Mouse (Mus musculus) CH12.LX (cell line): ENCODE results near the gene Nfatc2. TPM values are rescaled to one million over a fixed set of nuclear protein-coding genes. Genes with fewer than 3 reads are reported as not detected.

Experiments used
- DNase-seq: peaks from one replicate; pipeline ENCODE4 v3.0.0-alpha.2; 2013; ENCODE audit errors: extremely low read depth
- H3K27ac ChIP-seq: 2 replicates; pipeline ENCODE4 v1.5.1; 2012; ENCODE audit warnings: low read depth, mild to moderate bottlenecking, control low read depth, moderate library complexity; ENCODE audit not compliant: insufficient read depth
- H3K27me3 ChIP-seq: replicated peaks from 2 replicates; pipeline ENCODE3; 2012; ENCODE audit warnings: inconsistent platforms
- H3K36me3 ChIP-seq, 2 experiments: replicated peaks in 1 of 2; 2 replicates each; pipeline versions ENCODE3 to v1.6.1; 2012; ENCODE audit warnings: inconsistent platforms in 1 of 2, low read length in 1 of 2, mild to moderate bottlenecking in 1 of 2, mixed read lengths in 1 of 2, moderate library complexity in 1 of 2; ENCODE audit not compliant: control insufficient read depth in 1 of 2, insufficient read depth in 1 of 2
- H3K4me1 ChIP-seq, 2 experiments: 2 replicates each; pipeline ENCODE4 v1.6.1; 2012; ENCODE audit warnings: inconsistent platforms in 1 of 2, moderate library complexity in 1 of 2; ENCODE audit not compliant: insufficient read depth in 2 of 2, control insufficient read depth in 1 of 2
- H3K4me2 ChIP-seq: 2 replicates; pipeline ENCODE4 v1.6.1; 2012; ENCODE audit warnings: low read depth, mild to moderate bottlenecking, control low read depth; ENCODE audit not compliant: poor library complexity, insufficient read depth, severe bottlenecking
- H3K4me3 ChIP-seq, 3 experiments: fragments of 150-350 bp in 1 of 3; sonication (generic) in 1 of 3; replicated peaks in 1 of 3; 2 replicates each; pipeline versions ENCODE3 to v1.5.1; 2011 to 2012; ENCODE audit warnings: low read depth in 2 of 3, low read length in 2 of 3, mild to moderate bottlenecking in 2 of 3, moderate library complexity in 2 of 3, control low read depth in 1 of 3, improper control_type of control experiment in 1 of 3, inconsistent platforms in 1 of 3, mixed read lengths in 1 of 3; ENCODE audit not compliant: poor library complexity in 1 of 3
- H3K79me2 ChIP-seq: replicated peaks from 2 replicates; pipeline ENCODE4 v1.6.1; 2012; ENCODE audit warnings: mild to moderate bottlenecking, moderate library complexity; ENCODE audit not compliant: control insufficient read depth, poor library complexity, insufficient read depth, severe bottlenecking; ENCODE audit errors: extremely low read depth
- H3K9ac ChIP-seq: 2 replicates; pipeline ENCODE4 v1.6.1; 2012; ENCODE audit warnings: low read depth, mild to moderate bottlenecking, control low read depth, moderate library complexity; ENCODE audit not compliant: insufficient read depth
- H3K9me3 ChIP-seq: replicated peaks from 2 replicates; pipeline ENCODE3; 2012; ENCODE audit warnings: low read length, inconsistent platforms, mixed read lengths
- BHLHE40 ChIP-seq: IDR thresholded peaks from 2 replicates; pipeline ENCODE4 v1.6.1; 2011; ENCODE audit warnings: mild to moderate bottlenecking, low read depth, low read length, improper control_type of control experiment
- CTCF ChIP-seq, 2 experiments: IDR thresholded peaks in 1 of 2; conservative IDR thresholded peaks in 1 of 2; 2 replicates each; pipeline ENCODE4 v1.5.1; 2011 to 2012; ENCODE audit warnings: low read depth in 2 of 2, low read length in 2 of 2, improper control_type of control experiment in 1 of 2, inconsistent platforms in 1 of 2, mild to moderate bottlenecking in 1 of 2, moderate library complexity in 1 of 2
- ETS1 ChIP-seq: conservative IDR thresholded peaks from 2 replicates; pipeline ENCODE4 v1.6.1; 2012; ENCODE audit warnings: low read depth, mild to moderate bottlenecking, inconsistent platforms, low read length, improper control_type of control experiment, moderate library complexity
- HCFC1 ChIP-seq: IDR thresholded peaks from 2 replicates; pipeline ENCODE4 v1.6.1; 2012; ENCODE audit warnings: low read depth, mild to moderate bottlenecking, inconsistent platforms, low read length, improper control_type of control experiment
- IRF4 ChIP-seq: IDR thresholded peaks from 2 replicates; pipeline ENCODE4 v1.6.1; 2014; ENCODE audit warnings: low read depth, mild to moderate bottlenecking, inconsistent platforms, low read length, improper control_type of control experiment
- JUN ChIP-seq: IDR thresholded peaks from 2 replicates; pipeline ENCODE4 v1.6.1; 2011; ENCODE audit warnings: low read depth, mild to moderate bottlenecking, low read length, improper control_type of control experiment, moderate library complexity; ENCODE audit not compliant: insufficient read depth
- JUND ChIP-seq: conservative IDR thresholded peaks from 2 replicates; pipeline ENCODE4 v1.6.1; 2011; ENCODE audit warnings: low read depth, low read length, improper control_type of control experiment
- MAFK ChIP-seq: IDR thresholded peaks from 2 replicates; pipeline ENCODE4 v1.6.1; 2011; ENCODE audit warnings: low read length, improper control_type of control experiment; ENCODE audit not compliant: insufficient replicate concordance
- MAX ChIP-seq: IDR thresholded peaks from 2 replicates; pipeline ENCODE4 v1.6.1; 2011; ENCODE audit warnings: low read length, improper control_type of control experiment
- MAZ ChIP-seq: IDR thresholded peaks from 2 replicates; pipeline ENCODE4 v1.6.1; 2012; ENCODE audit warnings: low read depth, mild to moderate bottlenecking, inconsistent platforms, low read length, improper control_type of control experiment, moderate library complexity
- MEF2A ChIP-seq: IDR thresholded peaks from 2 replicates; pipeline ENCODE4 v1.6.1; 2014; ENCODE audit warnings: low read depth, mild to moderate bottlenecking, inconsistent platforms, low read length, improper control_type of control experiment, borderline replicate concordance
- MYC ChIP-seq: IDR thresholded peaks from 2 replicates; pipeline ENCODE4 v1.6.1; 2011; ENCODE audit warnings: low read depth, mild to moderate bottlenecking, improper control_type of control experiment, low read length
- NELFE ChIP-seq: IDR thresholded peaks from 2 replicates; pipeline ENCODE4 v1.6.1; 2011; ENCODE audit warnings: low read depth, low read length, improper control_type of control experiment
- NRF1 ChIP-seq: IDR thresholded peaks from 2 replicates; pipeline ENCODE4 v1.6.1; 2014; ENCODE audit warnings: low read depth, mild to moderate bottlenecking, inconsistent platforms, low read length, improper control_type of control experiment, moderate library complexity
- RAD21 ChIP-seq: IDR thresholded peaks from 2 replicates; pipeline ENCODE4 v1.6.1; 2011; ENCODE audit warnings: low read depth, mild to moderate bottlenecking, low read length, improper control_type of control experiment, moderate library complexity
- TBP ChIP-seq: conservative IDR thresholded peaks from 2 replicates; pipeline ENCODE4 v1.6.1; 2011; ENCODE audit warnings: low read depth, low read length, improper control_type of control experiment
- TCF12 ChIP-seq: IDR thresholded peaks from 2 replicates; pipeline ENCODE4 v1.6.1; 2014; ENCODE audit warnings: low read depth, mild to moderate bottlenecking, inconsistent platforms, low read length, improper control_type of control experiment
- UBTF ChIP-seq: IDR thresholded peaks from 2 replicates; pipeline ENCODE4 v1.6.1; 2012; ENCODE audit warnings: low read depth, mild to moderate bottlenecking, inconsistent platforms, low read length, improper control_type of control experiment, moderate library complexity
- USF1 ChIP-seq: IDR thresholded peaks from 2 replicates; pipeline ENCODE4 v1.6.1; 2014; ENCODE audit warnings: low read depth, mild to moderate bottlenecking, inconsistent platforms, low read length, improper control_type of control experiment
- USF2 ChIP-seq: conservative IDR thresholded peaks from 2 replicates; pipeline ENCODE4 v1.6.1; 2011; ENCODE audit warnings: low read depth, low read length, improper control_type of control experiment
- ZKSCAN1 ChIP-seq: IDR thresholded peaks from 2 replicates; pipeline ENCODE4 v1.6.1; 2012; ENCODE audit warnings: low read depth, inconsistent platforms, low read length, improper control_type of control experiment, borderline replicate concordance
- dilution Hi-C: fragments of 300-500 bp; cut with MboI; formaldehyde crosslinking; loops from 2 replicates; pipeline ENCODE4 v1.14.3; 2020; ENCODE audit warnings: low sequenced_read_pairs; ENCODE audit not compliant: extremely low pct_unique_long_range_greater_than_20kb, extremely low pct_ligation_motif_present
- in situ Hi-C: fragments of 300-500 bp; cut with MboI; formaldehyde crosslinking; loops from 3 replicates; pipeline ENCODE4 v1.14.3; 2019; ENCODE audit warnings: low sequenced_read_pairs, low pct_ligation_motif_present, low pct_unique_long_range_greater_than_20kb, mixed read lengths
- polyA plus RNA-seq: library from polyadenylated mRNA; unstranded; fragments of >175 nt; gene quantifications from 2 replicates; pipeline ENCODE4 v1.2.1, GENCODE M21; 2012; ENCODE audit warnings: low read depth; ENCODE audit not compliant: insufficient read length
- total RNA-seq, 2 experiments: library from RNA; depleted of rRNA; stranded (reverse); fragments of 300-350 nt in 1 of 2; fragments of >200 nt in 1 of 2; gene quantifications; 2 replicates each; pipeline ENCODE4 v1.2.3; 2012 to 2014

Nfatc2 gene
- total and polyA plus RNA-seq, 3 experiments = 1.8 to 4.8 (median 3.6) TPM

DNA sequence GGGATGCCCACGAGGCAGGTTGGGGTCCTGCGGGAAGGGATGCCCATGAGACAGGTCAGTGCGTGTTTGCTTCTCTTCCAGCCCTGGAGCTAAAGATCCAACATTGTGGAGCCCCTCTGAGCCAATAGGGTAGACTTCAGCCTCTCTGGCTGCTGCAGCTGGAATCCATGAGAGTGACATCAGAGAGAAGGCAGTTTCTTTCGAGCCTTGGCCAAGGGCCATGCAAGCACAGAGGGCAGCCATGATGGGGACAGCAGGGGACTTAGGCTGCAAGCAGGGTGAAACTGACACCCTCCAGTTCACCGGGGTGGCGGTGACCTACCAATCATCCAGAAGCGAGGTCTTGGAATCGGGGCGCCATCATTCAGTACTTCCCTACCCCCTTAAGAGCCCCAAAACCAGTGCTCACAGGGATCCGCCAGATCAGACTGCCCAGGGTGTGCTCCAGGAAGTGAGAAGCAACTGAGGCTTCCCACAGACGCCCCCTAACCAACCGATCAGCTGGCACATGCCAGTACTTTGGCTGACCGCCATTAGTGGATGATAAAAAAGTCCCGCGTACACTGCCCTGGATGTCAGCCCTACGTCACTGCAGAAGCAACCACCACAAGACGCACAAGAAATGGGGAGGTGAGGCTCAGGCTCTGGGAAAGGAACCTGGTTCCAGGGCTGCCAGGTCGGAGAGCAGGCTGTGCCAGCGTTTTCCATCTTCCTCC, 35.8 kb downstream of the Nfatc2 start:
- TF ChIP-seq MAX (no peak), JUN (no peak), ETS1 (no peak), NRF1 (no peak), TBP (no peak), MYC (no peak), RAD21 (no peak), ZKSCAN1 (no peak), HCFC1 (no peak), CTCF (conservative IDR thresholded peaks at IDR 0.05 in 1 of 2, IDR thresholded peaks at IDR 0.05 in 1 of 2; ENCODE audit: low read depth in 2 of 2, low read length in 2 of 2) (no peak), MAZ (no peak), UBTF (no peak)
- Histone ChIP-seq H3K27me3 (no peaks in the 10 kb centered on the region), H3K4me1 (peaks cover 8 to 30% of the 10 kb centered on the region in 2 experiments; a peak in 3 of 4 replicates), H3K4me3 (no peak overlapping the region), H3K9me3 (no peaks in the 10 kb centered on the region), H3K9ac (no peak overlapping the region), H3K36me3 (peaks cover 31 to 95% of the 10 kb centered on the region in 2 experiments), H3K4me2 (no peak overlapping the region), H3K79me2 (no peaks in the 10 kb centered on the region), H3K27ac (no peak overlapping the region)
- dilution Hi-C loops = no loop called here
- in situ Hi-C loops = no loop called here
- DNase-seq = no peak

DNA sequence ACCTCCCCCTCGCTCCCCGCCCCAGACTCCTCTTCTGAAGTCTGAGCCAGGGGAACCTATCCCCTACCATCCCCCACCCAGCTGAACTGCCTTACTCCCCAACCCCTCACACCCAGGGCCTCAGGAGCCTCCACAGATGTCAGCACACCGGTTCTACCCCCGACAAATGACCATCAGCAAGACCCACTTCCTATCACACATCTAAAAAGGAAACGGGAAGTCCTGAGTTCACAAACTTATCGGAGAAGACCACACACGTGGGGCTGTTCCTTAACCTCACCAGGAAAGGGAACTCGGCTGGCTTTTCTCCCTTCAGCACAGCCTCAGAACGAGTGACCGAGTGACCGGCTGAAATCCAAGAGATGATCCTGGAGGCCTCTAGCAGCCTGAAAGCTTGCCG, 38.3 kb downstream of the Nfatc2 start:
- Histone ChIP-seq H3K27ac (no peak overlapping the region), H3K4me3 (no peak overlapping the region), H3K79me2 (no peaks in the 10 kb centered on the region), H3K27me3 (no peaks in the 10 kb centered on the region), H3K4me1 (peaks cover 13 to 40% of the 10 kb centered on the region in 2 experiments; a peak in 3 of 4 replicates), H3K36me3 (peaks cover 16 to 91% of the 10 kb centered on the region in 2 experiments), H3K4me2 (no peak overlapping the region), H3K9ac (no peak overlapping the region), H3K9me3 (no peaks in the 10 kb centered on the region)
- DNase-seq = no peak
- in situ Hi-C loops = no loop called here
- no peak for TF ChIP-seq JUND
- TF ChIP-seq MAFK = no peak
- no peak for TF ChIP-seq IRF4
- no peak for TF ChIP-seq UBTF
- no peak for TF ChIP-seq CTCF (conservative IDR thresholded peaks at IDR 0.05 in 1 of 2, IDR thresholded peaks at IDR 0.05 in 1 of 2; ENCODE audit: low read depth in 2 of 2, low read length in 2 of 2)
- TF ChIP-seq ZKSCAN1 = no peak
- TF ChIP-seq ETS1 = no peak
- no peak for TF ChIP-seq USF1
- no peak for TF ChIP-seq USF2
- no peak for TF ChIP-seq NELFE
- TF ChIP-seq TBP = no peak
- no peak for TF ChIP-seq MEF2A
- TF ChIP-seq TCF12 = no peak
- TF ChIP-seq BHLHE40 = no peak
- no peak for TF ChIP-seq NRF1
- dilution Hi-C loops = no loop called here
